Mouse (Mus musculus): Measurements from ENCODE around the gene Pik3r1. TPM values are rescaled to one million over a fixed set of nuclear protein-coding genes. Genes with fewer than 3 reads are reported as not detected.

The Pik3r1 gene
- polyA plus RNA-seq, 1 experiment from 2014 or later = 21.5 TPM

DNA sequence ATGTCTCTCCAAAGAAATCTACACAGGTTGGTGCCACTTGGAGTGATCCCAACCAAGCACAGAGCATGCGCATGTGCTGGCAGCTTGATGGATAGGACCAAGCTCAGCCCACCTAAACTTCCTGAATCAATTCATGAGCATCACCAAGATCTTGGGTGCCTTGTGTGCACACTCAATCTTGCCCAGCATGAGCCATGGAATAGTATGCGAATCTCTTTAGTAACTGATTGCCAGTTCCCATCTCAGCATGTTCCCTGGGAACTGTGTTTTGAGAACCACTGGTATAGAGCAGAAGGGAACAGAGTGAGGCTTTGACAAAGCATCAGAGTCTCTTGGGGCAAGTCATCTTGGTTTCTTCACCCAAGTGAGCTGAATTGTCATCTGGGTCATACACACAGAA is 107.8 kb downstream of the Pik3r1 start:
- ATAC-seq (replicated peaks; ENCODE audit: low FRiP score) (no peak), DNase-seq (ENCODE audit: low spot score) (no peak)
- no peak overlapping the region for H3K9ac ChIP-seq (ENCODE audit: low read depth, low read length)
- H3K27ac ChIP-seq (ENCODE audit: low read depth, low read length) = no peak overlapping the region
- no peaks in the 10 kb centered on the region for H3K9me3 ChIP-seq (ENCODE audit: control insufficient read depth, low read length)
- H3K36me3 ChIP-seq (ENCODE audit: control insufficient read depth, insufficient read depth, low read length) = no peaks in the 10 kb centered on the region
- WGBS = 90% methylated on average over 2 of the region's 2 CpGs
- H3K27me3 ChIP-seq (replicated peaks; ENCODE audit: control insufficient read depth, insufficient read depth, low read length) = no peaks in the 10 kb centered on the region
- peaks cover 20% of the 10 kb centered on the region for H3K4me1 ChIP-seq (replicated peaks; ENCODE audit: control insufficient read depth, insufficient read depth, low read length)
- no peak overlapping the region for H3K4me2 ChIP-seq
- no peak overlapping the region for H3K4me3 ChIP-seq (ENCODE audit: low read depth, low read length)

- no peak for DNase-seq (ENCODE audit: low spot score)
- 90% methylated on average over 2 of the region's 2 CpGs for WGBS
- H3K4me1 ChIP-seq (replicated peaks; ENCODE audit: control insufficient read depth, insufficient read depth, low read length) = no peaks in the 10 kb centered on the region
- H3K9me3 ChIP-seq (ENCODE audit: control insufficient read depth, low read length) = no peaks in the 10 kb centered on the region
- no peak overlapping the region for H3K4me3 ChIP-seq (ENCODE audit: low read depth, low read length)
- H3K4me2 ChIP-seq = no peak overlapping the region
- no peak for ATAC-seq (replicated peaks; ENCODE audit: low FRiP score)
- no peaks in the 10 kb centered on the region for H3K36me3 ChIP-seq (ENCODE audit: control insufficient read depth, insufficient read depth, low read length)
- no peak overlapping the region for H3K27ac ChIP-seq (ENCODE audit: low read depth, low read length)
- H3K9ac ChIP-seq (ENCODE audit: low read depth, low read length) = no peak overlapping the region
- no peaks in the 10 kb centered on the region for H3K27me3 ChIP-seq (replicated peaks; ENCODE audit: control insufficient read depth, insufficient read depth, low read length)
Measured at GRCm38 (mm10) chr13:101652131-101652530, 115.9 kb downstream of the Pik3r1 start.

- DNase-seq (ENCODE audit: low spot score) (no peak), ATAC-seq (replicated peaks; ENCODE audit: low FRiP score) (no peak)
- Histone ChIP-seq H3K4me2 (no peak overlapping the region), H3K9ac (ENCODE audit: low read depth, low read length) (no peak overlapping the region), H3K27me3 (replicated peaks; ENCODE audit: control insufficient read depth, insufficient read depth, low read length) (no peaks in the 10 kb centered on the region; the same call in 1 of the 2 replicates), H3K4me1 (replicated peaks; ENCODE audit: control insufficient read depth, insufficient read depth, low read length) (no peaks in the 10 kb centered on the region), H3K4me3 (ENCODE audit: low read depth, low read length) (no peak overlapping the region), H3K36me3 (ENCODE audit: control insufficient read depth, insufficient read depth, low read length) (no peaks in the 10 kb centered on the region), H3K27ac (ENCODE audit: low read depth, low read length) (no peak overlapping the region), H3K9me3 (ENCODE audit: control insufficient read depth, low read length) (no peaks in the 10 kb centered on the region)
- 78% methylated on average over 2 of the region's 2 CpGs for WGBS
Measured at GRCm38 (mm10) chr13:101641632-101642031, 126.4 kb downstream of the Pik3r1 start.

DNA sequence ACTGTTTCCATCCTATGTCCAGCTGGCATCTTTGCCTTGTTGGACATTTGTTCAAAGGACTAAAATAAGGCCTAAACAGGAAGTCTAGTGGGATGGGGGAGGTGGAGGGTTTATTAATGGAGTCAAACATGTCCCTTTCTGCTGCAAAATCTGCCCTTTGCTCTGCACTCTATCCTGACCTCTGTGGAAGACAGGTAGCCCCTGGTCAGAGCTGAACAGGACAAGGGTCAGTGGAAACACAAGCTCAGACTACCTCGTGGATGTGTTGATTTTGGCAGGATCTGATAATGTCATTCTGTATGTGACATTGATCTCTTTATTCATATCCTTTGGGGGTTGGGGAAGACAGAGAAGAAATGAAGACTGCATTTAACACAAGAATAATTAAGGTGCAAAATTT is 132.2 kb downstream of the Pik3r1 start:
- no peaks in the 10 kb centered on the region for H3K36me3 ChIP-seq (ENCODE audit: control insufficient read depth, insufficient read depth, low read length)
- H3K27ac ChIP-seq (ENCODE audit: low read depth, low read length) = no peak overlapping the region
- H3K4me3 ChIP-seq (ENCODE audit: low read depth, low read length) = no peak overlapping the region
- DNase-seq (ENCODE audit: low spot score) (no peak), ATAC-seq (replicated peaks; ENCODE audit: low FRiP score) (0 out of 2 replicates have a peak, but pooled peaks have one; percentile 43)
- H3K4me1 ChIP-seq (replicated peaks; ENCODE audit: control insufficient read depth, insufficient read depth, low read length) = no peaks in the 10 kb centered on the region
- WGBS = 34% methylated on average over 1 of the region's 1 CpGs
- no peak overlapping the region for H3K9ac ChIP-seq (ENCODE audit: low read depth, low read length)
- no peaks in the 10 kb centered on the region for H3K9me3 ChIP-seq (ENCODE audit: control insufficient read depth, low read length)
- H3K27me3 ChIP-seq (replicated peaks; ENCODE audit: control insufficient read depth, insufficient read depth, low read length) = no peaks in the 10 kb centered on the region; the same call in 1 of the 2 replicates
- no peak overlapping the region for H3K4me2 ChIP-seq

GRCm38 (mm10) chr13:101634420-101634819 is 133.6 kb downstream of the Pik3r1 start:
- no peak overlapping the region for H3K4me3 ChIP-seq (ENCODE audit: low read depth, low read length)
- H3K4me2 ChIP-seq = no peak overlapping the region
- no peak for ATAC-seq (replicated peaks; ENCODE audit: low FRiP score)
- H3K4me1 ChIP-seq (replicated peaks; ENCODE audit: control insufficient read depth, insufficient read depth, low read length) = no peaks in the 10 kb centered on the region
- no peak overlapping the region for H3K27ac ChIP-seq (ENCODE audit: low read depth, low read length)
- H3K36me3 ChIP-seq (ENCODE audit: control insufficient read depth, insufficient read depth, low read length) = no peaks in the 10 kb centered on the region
- no peak overlapping the region for H3K9ac ChIP-seq (ENCODE audit: low read depth, low read length)
- no peak for DNase-seq (ENCODE audit: low spot score)
- no peaks in the 10 kb centered on the region for H3K9me3 ChIP-seq (ENCODE audit: control insufficient read depth, low read length)
- H3K27me3 ChIP-seq (replicated peaks; ENCODE audit: control insufficient read depth, insufficient read depth, low read length) = no peaks in the 10 kb centered on the region; the same call in 1 of the 2 replicates

DNA sequence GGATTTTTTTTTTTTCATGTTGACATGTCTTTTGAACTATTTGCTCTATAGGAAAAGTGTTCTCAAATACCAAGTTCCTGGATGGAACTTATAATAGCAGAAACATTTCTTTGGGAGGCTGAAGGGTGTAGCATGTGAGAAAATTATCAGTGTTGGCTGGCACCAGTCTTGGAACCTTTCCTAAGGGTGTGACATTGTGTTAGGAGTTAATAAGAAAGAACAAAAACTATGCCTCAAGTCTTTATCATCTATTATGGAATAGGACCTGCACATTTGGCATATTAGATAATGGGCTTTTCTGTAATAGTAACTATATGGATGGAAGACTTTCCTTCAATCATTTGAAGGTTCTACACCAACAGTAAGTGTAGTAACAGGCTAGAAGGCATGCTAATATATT is 134.4 kb downstream of the Pik3r1 start:
- H3K9me3 ChIP-seq (ENCODE audit: control insufficient read depth, low read length) = no peaks in the 10 kb centered on the region
- ATAC-seq (replicated peaks; ENCODE audit: low FRiP score) (no peak), DNase-seq (ENCODE audit: low spot score) (no peak)
- no peaks in the 10 kb centered on the region; the same call in 1 of the 2 replicates for H3K27me3 ChIP-seq (replicated peaks; ENCODE audit: control insufficient read depth, insufficient read depth, low read length)
- H3K4me2 ChIP-seq = no peak overlapping the region
- no peaks in the 10 kb centered on the region for H3K4me1 ChIP-seq (replicated peaks; ENCODE audit: control insufficient read depth, insufficient read depth, low read length)
- no peak overlapping the region for H3K9ac ChIP-seq (ENCODE audit: low read depth, low read length)
- H3K27ac ChIP-seq (ENCODE audit: low read depth, low read length) = no peak overlapping the region
- no peaks in the 10 kb centered on the region for H3K36me3 ChIP-seq (ENCODE audit: control insufficient read depth, insufficient read depth, low read length)
- H3K4me3 ChIP-seq (ENCODE audit: low read depth, low read length) = no peak overlapping the region

GRCm38 (mm10) chr13:101632771-101633170 is 135.2 kb downstream of the Pik3r1 start:
- DNase-seq (ENCODE audit: low spot score) (no peak), ATAC-seq (replicated peaks; ENCODE audit: low FRiP score) (no peak)
- Histone ChIP-seq H3K4me2 (no peak overlapping the region), H3K27me3 (replicated peaks; ENCODE audit: control insufficient read depth, insufficient read depth, low read length) (no peaks in the 10 kb centered on the region; the same call in 1 of the 2 replicates), H3K9me3 (ENCODE audit: control insufficient read depth, low read length) (no peaks in the 10 kb centered on the region), H3K4me1 (replicated peaks; ENCODE audit: control insufficient read depth, insufficient read depth, low read length) (no peaks in the 10 kb centered on the region), H3K36me3 (ENCODE audit: control insufficient read depth, insufficient read depth, low read length) (no peaks in the 10 kb centered on the region), H3K9ac (ENCODE audit: low read depth, low read length) (no peak overlapping the region), H3K4me3 (ENCODE audit: low read depth, low read length) (no peak overlapping the region), H3K27ac (ENCODE audit: low read depth, low read length) (no peak overlapping the region)
- 48% methylated on average over 4 of the region's 4 CpGs for WGBS

- Histone ChIP-seq H3K27me3 (replicated peaks; ENCODE audit: control insufficient read depth, insufficient read depth, low read length) (no peaks in the 10 kb centered on the region), H3K4me1 (replicated peaks; ENCODE audit: control insufficient read depth, insufficient read depth, low read length) (no peaks in the 10 kb centered on the region), H3K27ac (ENCODE audit: low read depth, low read length) (no peak overlapping the region), H3K4me3 (ENCODE audit: low read depth, low read length) (no peak overlapping the region), H3K4me2 (no peak overlapping the region), H3K36me3 (ENCODE audit: control insufficient read depth, insufficient read depth, low read length) (no peaks in the 10 kb centered on the region), H3K9ac (ENCODE audit: low read depth, low read length) (no peak overlapping the region), H3K9me3 (ENCODE audit: control insufficient read depth, low read length) (no peaks in the 10 kb centered on the region)
- 81% methylated on average over 7 of the region's 7 CpGs for WGBS
- ATAC-seq (replicated peaks; ENCODE audit: low FRiP score) (no peak), DNase-seq (ENCODE audit: low spot score) (no peak)
Measured at GRCm38 (mm10) chr13:101631561-101631960, 136.5 kb downstream of the Pik3r1 start.
